Mouse (Mus musculus) erythroblast, adult 5-6 weeks (primary cell): Measurements from ENCODE around the gene Plpp6. TPM values are rescaled to one million over a fixed set of nuclear protein-coding genes. Genes with fewer than 3 reads are reported as not detected.

Source experiments
- ATAC-seq: replicated peaks from 2 replicates; pipeline ENCODE4 v1.8.0; 2016; ENCODE audit warnings: moderate number of reproducible peaks, mild to moderate bottlenecking, moderate TSS enrichment, inconsistent platforms; ENCODE audit not compliant: poor library complexity, low FRiP score, severe bottlenecking
- total RNA-seq, 2 experiments: library from RNA; stranded (forward) in 1 of 2; stranded (reverse) in 1 of 2; fragments of 150-400 nt in 1 of 2; fragments of 200-764, 138-1000 nt in 1 of 2; gene quantifications; 2 replicates each; pipeline versions ENCODE4 v1.2.3 to v1.2.4; 2015 to 2017; ENCODE audit warnings: low replicate concordance in 2 of 2

Plpp6 gene
- total RNA-seq (2015; ENCODE audit: low replicate concordance) (2.1 and 8.1 TPM in 2 replicates), total RNA-seq (2017; ENCODE audit: low replicate concordance) (0.98 and 2.8 TPM in 2 replicates)

DNA sequence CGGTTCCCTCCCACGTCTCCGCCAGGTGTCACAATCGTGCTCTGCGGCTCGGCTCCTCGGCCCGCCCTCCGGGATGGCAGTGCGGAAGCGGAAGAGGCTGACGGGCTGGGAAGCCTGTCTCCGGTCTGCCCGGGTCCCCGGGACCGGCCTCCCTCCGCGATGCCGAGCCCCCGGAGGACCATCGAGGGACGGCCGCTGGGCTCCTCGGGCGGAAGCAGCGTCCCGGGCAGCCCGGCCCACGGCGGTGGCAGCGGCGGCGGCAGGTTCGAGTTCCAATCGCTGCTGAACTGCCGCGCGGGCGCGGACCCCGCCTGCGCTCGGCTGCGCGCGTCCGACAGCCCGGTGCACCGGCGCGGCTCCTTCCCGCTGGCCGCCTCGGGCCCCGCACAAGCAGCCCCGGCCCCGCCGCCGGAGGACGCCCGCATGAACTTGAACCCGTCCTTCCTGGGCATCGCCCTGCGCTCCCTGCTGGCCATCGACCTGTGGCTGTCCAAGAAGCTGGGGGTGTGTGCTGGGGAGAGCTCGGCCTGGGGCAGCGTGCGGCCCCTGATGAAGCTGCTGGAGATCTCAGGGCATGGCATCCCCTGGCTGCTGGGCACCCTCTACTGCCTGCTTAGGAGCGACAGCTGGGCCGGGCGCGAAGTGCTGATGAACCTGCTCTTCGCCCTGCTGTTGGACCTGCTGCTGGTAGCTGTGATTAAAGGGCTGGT lies at the start of gene Plpp6:
TSS of gene Plpp6 (plus strand) at position 112 of the 710 bp plus-strand sequence.
- peak; percentile 83 for ATAC-seq

DNA sequence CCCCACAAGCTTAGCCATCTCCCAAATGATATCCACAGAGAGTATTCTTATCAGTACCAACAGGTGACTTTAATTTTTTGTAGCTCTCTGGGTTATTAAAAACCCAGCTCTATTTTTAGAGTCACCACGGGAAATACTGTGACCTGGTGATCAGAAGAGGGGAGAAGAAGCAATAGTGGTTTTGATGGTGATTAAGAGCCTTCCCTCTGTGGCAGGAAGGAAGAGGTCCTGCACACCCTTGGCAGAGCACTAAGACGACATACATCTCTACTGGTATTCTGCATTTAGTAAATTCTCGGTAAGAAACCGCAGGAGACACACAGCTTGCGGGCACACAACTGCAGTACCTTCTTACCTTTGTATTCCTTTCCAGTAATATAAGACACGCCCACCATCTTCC lies 49.2 kb upstream of the Plpp6 start:
- no peak for ATAC-seq

DNA sequence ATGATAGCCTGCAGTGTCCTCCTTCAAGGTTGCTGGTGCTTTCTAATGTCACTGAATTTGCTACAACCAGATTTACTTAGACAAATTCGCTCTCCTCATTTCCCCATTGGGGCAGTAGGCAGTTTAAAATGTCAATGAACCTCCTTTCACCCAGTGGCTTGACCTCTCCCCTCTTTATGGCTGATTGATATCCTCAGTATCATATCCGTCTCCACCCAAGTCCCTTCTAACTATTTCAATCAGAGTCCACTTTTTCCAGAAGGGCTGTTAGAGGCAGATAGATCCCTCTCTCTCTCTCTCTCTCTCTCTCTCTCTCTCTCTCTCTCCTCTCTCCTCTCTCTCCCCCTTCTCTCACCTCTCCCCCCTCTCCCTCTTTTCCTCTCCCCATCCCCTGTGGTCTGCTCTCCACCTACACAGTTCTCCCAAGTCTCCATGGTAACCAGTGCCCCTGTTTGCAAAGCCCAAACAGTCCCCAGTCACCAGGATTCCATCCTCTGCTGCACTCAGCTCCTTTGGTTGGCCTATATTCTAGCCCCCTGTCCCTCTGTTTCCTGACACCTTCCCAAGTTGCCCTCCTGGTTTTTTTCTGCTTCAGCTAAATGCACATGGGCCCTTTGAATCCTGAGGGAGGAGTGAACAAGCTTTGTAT lies 48.0 kb upstream of the Plpp6 start:
- ATAC-seq: no peak

DNA sequence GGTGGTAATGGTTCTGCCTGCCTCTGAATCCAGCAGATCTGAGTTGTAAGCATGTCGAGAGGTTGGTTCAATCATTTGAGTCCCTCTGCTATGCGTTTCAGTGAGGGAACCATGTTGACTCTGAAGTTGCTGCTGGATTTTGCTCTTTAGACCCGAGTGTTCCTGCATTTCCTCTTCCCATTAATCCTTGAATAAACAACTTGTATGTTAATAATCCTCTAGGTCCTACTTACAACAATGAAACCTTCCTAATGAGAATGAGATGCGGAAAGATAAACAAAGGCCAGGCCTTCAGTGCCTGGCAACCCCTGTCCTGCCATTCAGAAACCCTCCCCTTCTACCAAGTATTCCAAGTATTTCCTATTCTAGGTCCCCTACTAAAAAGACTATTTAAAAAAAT lies 47.3 kb upstream of the Plpp6 start:
- no peak for ATAC-seq

DNA sequence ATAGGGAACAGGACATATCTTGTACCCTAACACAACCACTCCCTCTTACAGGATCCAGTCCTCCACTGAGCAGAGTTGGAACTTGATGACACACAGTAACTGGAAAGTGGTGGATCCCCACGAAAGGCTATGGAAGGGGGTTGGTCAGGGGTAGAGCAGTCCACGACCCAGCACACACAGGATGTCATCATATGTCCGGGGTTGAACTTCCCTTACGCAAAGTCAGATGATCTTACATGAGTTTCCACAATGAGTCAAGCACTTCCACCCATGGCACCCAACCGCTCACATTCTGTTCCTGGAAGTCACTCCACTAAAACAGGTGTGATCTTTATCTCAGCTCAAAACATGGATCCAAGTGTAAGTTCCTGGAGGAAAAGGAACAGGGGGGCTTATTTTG lies 45.9 kb upstream of the Plpp6 start:
- no peak for ATAC-seq

DNA sequence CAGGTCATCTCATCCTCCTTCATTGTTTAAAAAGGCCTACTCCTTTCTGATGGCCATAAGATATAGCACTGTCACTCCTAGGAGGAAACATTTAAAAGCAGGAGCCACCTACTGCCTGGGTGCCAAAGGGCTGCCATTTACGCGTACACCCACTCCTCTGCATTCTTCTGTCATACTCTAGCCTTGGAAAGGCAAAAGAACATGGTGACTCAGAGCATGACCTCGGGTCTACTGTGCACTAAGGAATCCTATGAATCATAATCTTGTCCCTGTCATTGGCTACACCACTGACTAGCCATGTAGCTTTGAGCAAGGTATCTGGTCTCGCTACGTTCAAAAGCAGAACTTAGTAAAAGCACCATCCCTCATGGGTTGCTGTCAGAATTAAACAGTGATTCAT lies 37.4 kb upstream of the Plpp6 start:
- ATAC-seq: no peak

DNA sequence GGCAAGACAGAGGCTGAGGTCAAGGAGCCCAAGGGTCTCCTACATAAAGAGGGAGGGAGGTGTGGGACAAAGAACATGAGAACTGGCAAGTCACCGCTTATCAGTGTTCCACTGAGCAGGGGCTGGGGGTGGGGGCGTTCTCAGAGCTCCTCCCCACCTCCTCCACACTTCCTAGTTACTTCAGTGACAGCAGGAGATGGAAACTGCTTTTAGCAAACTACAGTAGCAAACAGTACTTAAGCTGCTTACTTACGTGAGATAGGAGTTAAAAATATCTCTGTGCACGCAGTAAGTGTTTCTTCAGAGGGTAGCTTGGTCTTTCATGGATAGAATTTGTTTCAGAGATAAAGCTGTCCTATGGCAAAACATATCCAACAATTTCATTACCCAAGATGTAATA lies 36.4 kb upstream of the Plpp6 start:
- ATAC-seq: no peak

DNA sequence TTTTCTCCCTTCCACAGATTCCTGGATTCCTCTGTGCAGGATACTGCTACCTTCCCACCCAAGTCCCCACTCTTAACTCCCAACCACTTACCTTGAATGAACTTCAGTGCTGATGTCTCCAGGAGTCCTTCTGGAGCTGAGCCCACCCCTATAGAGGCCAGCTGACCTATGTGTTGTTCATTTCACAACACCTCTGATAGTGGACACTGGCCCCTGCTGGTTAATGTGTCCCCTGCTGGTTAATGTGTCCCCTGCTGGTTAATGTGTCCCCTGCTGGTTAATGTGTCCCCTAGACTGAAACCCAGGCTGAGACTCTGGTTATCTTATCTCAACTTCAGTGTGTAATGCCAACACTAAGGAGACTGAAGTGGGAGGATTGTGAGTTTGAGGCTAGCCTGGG lies 34.7 kb upstream of the Plpp6 start:
- no peak for ATAC-seq

DNA sequence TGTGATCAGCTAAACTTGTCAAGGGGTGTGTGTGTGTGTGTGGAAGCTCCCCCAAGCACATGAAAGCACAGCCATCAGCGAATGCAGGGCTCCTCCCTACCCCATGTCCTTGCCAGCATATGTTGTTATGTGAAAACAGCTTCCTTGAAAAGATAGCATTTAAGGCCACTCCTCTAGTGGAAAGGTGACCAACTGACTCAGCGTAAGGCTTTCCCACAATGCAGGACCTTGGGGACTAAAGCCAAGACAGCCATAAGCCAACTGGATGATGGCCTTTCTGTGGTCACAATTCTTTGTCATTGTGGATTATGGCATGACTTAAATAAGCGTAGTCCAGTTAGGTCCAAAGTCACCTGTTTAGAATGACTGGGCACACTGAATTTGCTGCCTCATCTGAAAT lies 28.9 kb upstream of the Plpp6 start:
- ATAC-seq: no peak

DNA sequence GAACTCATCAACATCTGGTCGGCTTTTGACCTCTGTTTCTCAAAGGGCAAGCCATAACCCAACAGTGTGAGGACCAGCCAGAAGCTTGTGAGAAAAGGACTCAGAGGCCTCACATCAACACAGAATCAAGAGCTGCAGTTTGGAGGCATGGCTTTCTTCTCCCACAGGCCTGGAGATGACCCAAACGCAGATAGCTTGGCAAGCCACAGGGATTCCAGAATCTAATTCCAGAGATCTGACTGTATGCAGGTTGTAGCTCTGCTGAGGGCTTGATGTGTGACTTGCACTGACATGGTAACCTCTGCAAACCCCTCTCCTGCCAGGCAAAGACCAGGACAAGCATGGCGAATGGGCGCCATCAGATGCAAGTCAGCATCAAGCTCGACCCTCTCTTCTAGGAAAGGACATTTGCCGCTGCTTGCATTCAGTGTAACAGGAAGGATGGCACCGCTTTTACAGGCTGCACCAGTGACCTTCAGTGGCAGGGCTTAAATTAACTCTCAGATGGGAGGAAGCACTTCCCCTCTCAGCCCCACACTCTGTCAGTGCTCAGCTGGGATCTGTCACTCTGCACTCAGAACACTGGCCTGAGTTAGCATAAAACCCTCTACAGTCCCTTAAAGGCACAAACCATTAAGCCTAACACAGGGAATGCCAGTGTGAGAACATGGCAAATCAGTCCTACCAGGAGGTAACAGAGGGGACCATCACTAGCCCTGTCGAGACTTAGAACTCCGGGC lies 23.4 kb upstream of the Plpp6 start:
- ATAC-seq: no peak

DNA sequence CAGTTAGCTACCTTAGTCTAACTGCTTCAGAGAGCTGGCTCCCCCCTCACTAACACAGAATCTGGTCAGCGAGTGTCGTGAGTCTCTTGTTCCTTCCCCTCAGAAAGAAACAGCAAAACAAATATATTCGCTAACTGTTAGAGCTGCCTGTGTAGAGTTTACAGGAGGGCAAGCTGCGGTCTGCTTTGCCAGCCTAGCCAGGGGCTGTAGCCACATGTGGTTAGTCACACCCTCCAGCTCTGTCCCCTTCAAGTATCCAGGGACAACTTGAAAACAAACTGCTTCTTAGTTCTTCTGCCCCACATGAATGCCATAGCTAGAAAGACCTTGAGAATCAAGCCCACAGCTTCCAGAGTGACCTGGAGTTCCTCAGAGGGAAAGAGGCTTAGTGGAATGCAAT lies 22.5 kb upstream of the Plpp6 start:
- no peak for ATAC-seq

DNA sequence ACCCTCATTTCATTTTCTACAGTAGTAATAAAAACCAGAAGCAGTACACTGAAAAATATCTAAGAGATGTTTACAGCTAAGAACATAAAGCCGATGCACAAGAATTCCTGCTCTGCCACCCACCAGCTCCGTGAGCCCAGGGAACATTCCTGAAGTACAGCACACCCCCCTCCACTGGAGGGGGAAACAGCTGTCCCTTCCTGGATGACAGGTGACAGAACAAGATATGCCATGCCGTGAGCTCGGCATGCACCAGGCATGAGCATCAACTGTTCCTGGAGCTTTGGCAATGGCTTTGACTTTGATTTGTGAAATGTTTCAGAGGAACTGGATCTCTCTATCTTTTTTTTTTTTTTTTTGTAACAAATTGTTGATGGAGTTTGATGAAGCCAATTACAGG lies 17.0 kb upstream of the Plpp6 start:
- ATAC-seq: no peak

DNA sequence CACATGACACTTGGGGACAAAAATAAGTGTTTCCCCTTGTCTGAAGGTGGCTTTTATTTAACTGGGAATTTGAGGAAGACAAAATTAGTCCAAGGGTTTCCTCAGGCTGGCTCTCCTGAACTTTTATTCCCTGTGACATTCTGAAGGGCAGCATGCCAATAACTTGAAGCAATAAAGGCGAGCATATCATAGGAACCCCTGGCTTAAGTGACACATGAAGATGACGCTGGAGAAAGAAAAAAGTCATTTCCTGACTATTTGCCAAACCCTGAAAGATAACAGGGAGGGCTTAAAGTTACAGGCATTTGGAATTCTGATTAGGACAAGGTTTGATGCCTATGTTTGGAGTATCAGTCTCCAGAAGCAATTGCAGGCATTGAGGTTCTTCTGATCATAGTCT lies 16.4 kb upstream of the Plpp6 start:
- ATAC-seq: no peak

DNA sequence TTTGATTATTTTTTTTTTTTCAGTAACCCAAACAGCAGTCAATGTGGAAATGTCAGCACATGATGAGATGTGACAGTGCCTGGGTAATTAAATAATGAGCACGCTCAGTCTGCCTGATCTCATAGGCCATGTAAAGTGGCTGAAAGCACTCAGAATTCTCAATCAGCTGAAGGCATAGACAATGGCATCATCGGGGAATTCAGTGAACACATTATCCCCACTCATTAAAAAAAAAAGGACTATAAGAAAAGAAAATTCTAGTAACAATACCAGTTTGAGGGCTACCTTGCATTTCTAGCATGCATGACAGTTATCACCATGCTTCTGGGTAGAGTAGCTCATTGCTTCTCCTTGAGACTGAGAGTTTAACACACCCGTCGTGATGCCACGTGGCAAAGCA lies 12.5 kb upstream of the Plpp6 start:
- no peak for ATAC-seq

DNA sequence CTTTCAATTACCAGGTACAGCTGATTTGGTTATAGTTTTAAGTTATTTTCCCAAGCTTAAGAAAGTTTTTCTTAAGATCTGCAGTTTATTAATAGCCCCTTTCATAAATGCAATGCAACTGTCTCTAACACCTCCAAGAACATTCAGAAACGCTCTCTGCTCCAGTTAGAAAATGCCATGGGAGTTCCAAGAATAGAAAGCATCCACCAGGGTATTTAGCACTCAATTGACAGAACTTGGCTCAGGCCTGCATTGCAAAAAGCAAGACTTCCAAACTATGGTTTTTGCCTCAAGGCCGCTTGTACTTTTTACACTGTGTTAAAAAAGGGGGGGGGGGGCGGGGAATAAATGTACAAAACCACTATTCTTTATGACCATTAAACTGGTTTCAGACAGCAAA lies 640 bp upstream of the Plpp6 start:
- ATAC-seq: no peak

DNA sequence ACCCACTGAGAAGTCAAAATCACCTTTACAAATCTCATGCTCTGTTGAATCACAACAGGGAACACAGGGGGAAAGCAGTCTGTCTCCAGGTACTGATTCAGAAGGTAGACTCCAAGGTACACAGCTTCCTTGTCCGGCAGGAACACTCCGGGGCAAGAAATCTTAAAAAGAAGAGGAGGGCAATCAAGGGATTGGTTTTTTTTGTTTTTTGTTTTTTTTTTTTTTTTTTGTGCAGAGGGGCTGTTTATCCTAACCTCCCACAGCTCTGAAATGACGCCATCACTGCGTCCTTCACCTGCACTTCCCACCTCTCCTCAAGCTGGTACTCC lies 276 bp upstream of the Plpp6 start:
- ATAC-seq: no peak

DNA sequence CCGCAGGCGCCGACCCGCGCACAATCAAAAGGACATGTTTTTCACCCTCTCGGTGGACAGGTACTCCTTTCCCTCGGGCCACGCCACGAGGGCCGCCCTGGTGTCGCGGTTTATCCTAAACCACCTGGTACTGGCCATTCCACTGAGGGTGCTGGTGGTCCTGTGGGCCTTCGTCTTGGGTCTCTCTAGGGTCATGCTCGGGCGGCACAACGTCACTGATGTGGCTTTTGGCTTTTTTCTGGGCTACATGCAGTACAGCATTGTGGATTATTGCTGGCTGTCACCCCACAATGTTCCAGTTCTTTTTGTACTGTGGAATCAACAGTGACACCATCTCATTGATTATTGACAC lies 775 bp downstream of the Plpp6 start:
- no peak for ATAC-seq

DNA sequence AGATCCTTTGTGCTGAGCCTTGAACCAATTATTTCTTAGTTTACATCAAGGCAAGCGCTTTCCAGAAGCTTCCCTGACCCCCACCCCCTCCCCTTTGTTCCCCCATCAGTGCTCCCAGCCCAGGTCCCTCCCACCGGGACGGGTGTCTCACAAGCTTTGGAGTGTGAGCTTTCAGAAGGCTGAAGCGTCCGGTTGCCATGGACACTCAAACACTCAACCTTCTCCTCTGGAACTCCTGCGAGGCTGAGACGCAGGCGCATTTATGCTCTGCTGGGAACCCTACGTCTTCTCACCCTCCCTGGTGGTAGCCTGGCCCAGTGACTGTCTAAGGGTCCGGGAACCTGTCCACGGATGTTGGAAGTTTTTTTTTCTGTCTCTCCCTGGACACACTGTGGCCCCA lies 3.9 kb downstream of the Plpp6 start, which contains the start of gene 4430402I18Rik:
TSS of gene 4430402I18Rik (minus strand) at position 149 of the 400 bp plus-strand sequence.
- ATAC-seq: no peak

DNA sequence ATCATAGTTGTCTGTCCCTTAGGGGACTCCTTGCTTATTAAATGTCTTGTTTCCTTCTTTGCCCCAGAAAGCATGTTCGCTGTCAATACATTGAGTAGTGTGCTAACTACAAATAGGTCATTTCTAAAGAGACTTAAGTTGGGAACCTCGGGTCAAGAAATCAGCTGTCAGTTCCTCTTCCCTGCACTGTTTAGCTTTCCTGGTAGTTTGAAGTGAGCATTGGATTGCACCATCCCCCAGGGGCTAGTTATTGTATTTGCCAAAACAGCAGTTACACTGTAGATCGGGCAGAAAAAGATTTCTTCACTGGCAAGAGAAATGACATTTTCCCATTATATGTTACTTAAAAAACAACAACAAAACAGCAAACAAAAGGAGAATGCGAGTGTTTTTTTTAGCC lies 4.4 kb downstream of the Plpp6 start:
- no peak for ATAC-seq

DNA sequence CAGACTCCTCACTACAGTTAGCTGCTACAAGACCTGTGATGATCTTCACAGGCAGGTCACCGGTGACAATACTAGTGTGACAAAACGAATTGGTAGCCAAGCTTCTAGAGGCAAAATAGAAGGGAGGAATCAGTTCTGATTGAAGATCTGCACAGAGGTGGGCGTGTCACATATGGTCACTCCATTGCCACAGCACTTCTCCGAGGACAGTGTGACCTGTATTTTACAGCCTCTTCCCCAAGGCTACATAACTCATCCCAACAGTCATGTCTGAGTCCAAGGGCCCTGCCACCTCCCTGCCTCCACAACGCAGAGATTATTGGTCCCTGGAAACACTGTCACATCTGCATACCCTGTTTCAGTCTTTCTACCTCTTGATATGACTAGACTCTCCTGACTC lies 5.5 kb downstream of the Plpp6 start:
- ATAC-seq: no peak

DNA sequence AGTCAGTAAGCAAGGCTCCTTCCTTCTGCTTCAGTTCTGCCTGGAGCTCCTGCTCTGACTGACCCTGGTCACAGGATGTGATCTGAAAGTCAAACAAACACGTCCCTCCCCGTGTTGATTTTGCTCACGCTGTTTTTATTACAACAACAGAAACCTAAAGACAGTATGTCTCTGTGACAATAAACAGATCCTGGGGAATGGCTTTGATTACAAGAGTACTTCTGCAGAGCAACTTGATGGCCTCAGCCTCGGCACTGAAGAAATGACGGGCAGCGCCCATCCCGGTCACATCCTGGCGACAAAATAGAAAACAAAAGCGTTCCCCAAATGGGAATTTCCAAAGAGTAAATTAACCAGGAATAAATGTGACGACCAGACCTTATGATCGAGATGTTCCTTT lies 6.5 kb downstream of the Plpp6 start:
- no peak for ATAC-seq
